ENCODE assay signal across 9 mouse cellular contexts in genomic region chr10:81289278-81289677, GRCm38 (mm10). TPM values are rescaled to one million over a fixed set of nuclear protein-coding genes. Genes with fewer than 3 reads are reported as not detected.
DNase-seq lines count a peak whose midpoint lies in the region; ATAC-seq and TF ChIP-seq lines count a peak whose summit lies in the region.
"Had no signal": no experiment of that assay in that cellular context is flagged by ENCODE, and none has a peak within 500 bp of the region (broad histone marks: within the 10 kb centered on the region; RNA-seq: fewer than 3 reads in every experiment).

No protein-coding gene starts in this region.

- H3K9ac ChIP-seq in embryonic facial prominence, embryonic 15.5 days: no peak overlapping the region
- no peak overlapping the region for H3K9ac ChIP-seq in kidney, postnatal 0 days (ENCODE audit: low read depth, low read length)
- H3K9ac ChIP-seq in midbrain, postnatal 0 days (replicated peaks; ENCODE audit: low read length, poor library complexity, severe bottlenecking): no peak overlapping the region
- H3K9ac ChIP-seq: limb, embryonic 13.5 days had no signal

- H3K27me3 ChIP-seq in embryonic facial prominence, embryonic 15.5 days: peaks cover 33% of the 10 kb centered on the region
- 0 out of 2 replicates have a peak, but pooled peaks cover 2% of the 10 kb centered on the region for H3K27me3 ChIP-seq in kidney, postnatal 0 days (ENCODE audit: insufficient read depth, low read length)
- no peaks in the 10 kb centered on the region for H3K27me3 ChIP-seq in midbrain, postnatal 0 days (ENCODE audit: insufficient read depth, low read length)

- H3K4me3 ChIP-seq in embryonic facial prominence, embryonic 15.5 days (replicated peaks): no peak overlapping the region
- no peak overlapping the region for H3K4me3 ChIP-seq in kidney, postnatal 0 days (replicated peaks; ENCODE audit: low read depth, low read length)
- H3K4me3 ChIP-seq in midbrain, postnatal 0 days (ENCODE audit: low read depth, low read length): no peak overlapping the region
- H3K4me3 ChIP-seq: limb, embryonic 13.5 days had no signal

- no peaks in the 10 kb centered on the region for H3K9me3 ChIP-seq in embryonic facial prominence, embryonic 15.5 days (replicated peaks)
- no peaks in the 10 kb centered on the region for H3K9me3 ChIP-seq in kidney, postnatal 0 days (replicated peaks; ENCODE audit: low read length)
- H3K9me3 ChIP-seq in midbrain, postnatal 0 days (ENCODE audit: low read length): no peaks in the 10 kb centered on the region
- H3K9me3 ChIP-seq: limb, embryonic 13.5 days had no signal

- 0 out of 2 replicates have a peak overlapping the region, but pooled peaks have one; percentile 34 for H3K27ac ChIP-seq in embryonic facial prominence, embryonic 15.5 days (replicated peaks)
- H3K27ac ChIP-seq in kidney, postnatal 0 days: no peak overlapping the region
- no peak overlapping the region for H3K27ac ChIP-seq in midbrain, postnatal 0 days (ENCODE audit: low read depth, low read length)
- H3K27ac ChIP-seq: limb, embryonic 13.5 days had no signal

- H3K4me1 ChIP-seq in embryonic facial prominence, embryonic 15.5 days: peaks cover 44% of the 10 kb centered on the region
- H3K4me1 ChIP-seq in kidney, postnatal 0 days (replicated peaks; ENCODE audit: insufficient read depth, low read length): peaks cover 14% of the 10 kb centered on the region
- H3K4me1 ChIP-seq in midbrain, postnatal 0 days (ENCODE audit: insufficient read depth, low read length): peaks cover 7% of the 10 kb centered on the region

- H3K36me3 ChIP-seq in embryonic facial prominence, embryonic 15.5 days: no peaks in the 10 kb centered on the region
- H3K36me3 ChIP-seq in kidney, postnatal 0 days (ENCODE audit: insufficient read depth, low read length): no peaks in the 10 kb centered on the region
- H3K36me3 ChIP-seq in midbrain, postnatal 0 days (ENCODE audit: insufficient read depth, low read length): no peaks in the 10 kb centered on the region
- H3K36me3 ChIP-seq: limb, embryonic 13.5 days had no signal

- 6% methylated on average over 7 of the region's 7 CpGs for WGBS in embryonic facial prominence, embryonic 15.5 days
- WGBS in kidney, postnatal 0 days: 4% methylated on average over 7 of the region's 7 CpGs
- WGBS in midbrain, postnatal 0 days: 5% methylated on average over 7 of the region's 7 CpGs

- peak; percentile 88 for TF ChIP-seq CTCF in kidney, postnatal 0 days (IDR thresholded peaks at IDR 0.05; ENCODE audit: low read depth)
- peak; percentile 93 for TF ChIP-seq CTCF in midbrain, postnatal 0 days (IDR thresholded peaks at IDR 0.05)

- no peak overlapping the region for H3K4me2 ChIP-seq in embryonic facial prominence, embryonic 15.5 days (replicated peaks)
- no peak overlapping the region for H3K4me2 ChIP-seq in kidney, postnatal 0 days (ENCODE audit: low read length)
- H3K4me2 ChIP-seq in midbrain, postnatal 0 days (ENCODE audit: low read depth, low read length, poor library complexity, severe bottlenecking): no peak overlapping the region
- H3K4me2 ChIP-seq: limb, embryonic 13.5 days had no signal

- ATAC-seq in embryonic facial prominence, embryonic 15.5 days (ENCODE audit: insufficient number of reproducible peaks, low FRiP score, low TSS enrichment, low read depth): no peak
- no peak for ATAC-seq in kidney, postnatal 0 days (replicated peaks; ENCODE audit: low FRiP score, low read depth)
- ATAC-seq in midbrain, postnatal 0 days (ENCODE audit: low FRiP score): no peak

- peak; percentile 69 for DNase-seq in gastrocnemius, adult 18-20 months (ENCODE audit: low spot score)
- DNase-seq in gastrocnemius, postnatal 25 days: no peak
- peak; percentile 69 for DNase-seq in 416B (ENCODE audit: low read depth)
- DNase-seq in adrenal gland, postnatal 14 days: peak; percentile 78
- peak; percentile 88 for DNase-seq in kidney, postnatal 0 days (ENCODE audit: low spot score)
- DNase-seq in midbrain, postnatal 0 days (ENCODE audit: low spot score): peak; percentile 73
- DNase-seq in thymus, postnatal 14 days: peak; percentile 78

RNA-seq across cellular contexts. Expression of gene Tjp3, which starts 2.1 kb away (rescaled TPM):
- not detected for total RNA-seq in gastrocnemius, adult 18-20 months (2021)
- not detected for total RNA-seq in gastrocnemius, postnatal 25 days (2021)
- 0.90 and 1.6 TPM in 2 replicates for total RNA-seq in adrenal gland, postnatal 14 days (2021)
- polyA plus RNA-seq in embryonic facial prominence, embryonic 15.5 days (2015; fragmentation: Nextera tagmentation; extraction: Ambion mirVana): 15.1 and 22.6 TPM in 2 replicates
- 19.0 and 19.1 TPM in 2 replicates for polyA plus RNA-seq in kidney, postnatal 0 days (2015; fragmentation: Nextera tagmentation; extraction: Ambion mirVana)
- 6.5 and 9.2 TPM in 2 replicates for total RNA-seq in midbrain, postnatal 0 days (2014; rRNA removed)
- polyA plus RNA-seq in midbrain, postnatal 0 days (2015; fragmentation: Nextera tagmentation; extraction: Ambion mirVana): 5.1 and 6.3 TPM in 2 replicates

RNA-seq across cellular contexts. Expression of gene Pip5k1c, which starts 3.5 kb away (rescaled TPM):
- total RNA-seq in gastrocnemius, adult 18-20 months (2021): 10 to 100 TPM; 19.7 to 20.4 TPM
- 10 to 100 TPM; 20.3 to 20.6 TPM for total RNA-seq in gastrocnemius, postnatal 25 days (2021)
- 38.7 and 46.9 TPM in 2 replicates for total RNA-seq in adrenal gland, postnatal 14 days (2021)
- 51.1 and 53.8 TPM in 2 replicates for polyA plus RNA-seq in embryonic facial prominence, embryonic 15.5 days (2015; fragmentation: Nextera tagmentation; extraction: Ambion mirVana)
- 37.8 and 39.3 TPM in 2 replicates for polyA plus RNA-seq in kidney, postnatal 0 days (2015; fragmentation: Nextera tagmentation; extraction: Ambion mirVana)
- 248 and 256 TPM in 2 replicates for total RNA-seq in midbrain, postnatal 0 days (2014; rRNA removed)
- polyA plus RNA-seq in midbrain, postnatal 0 days (2015; fragmentation: Nextera tagmentation; extraction: Ambion mirVana): 125 and 129 TPM in 2 replicates

RNA-seq across cellular contexts. Expression of gene Apba3, which starts 22.5 kb away (rescaled TPM):
- total RNA-seq in gastrocnemius, adult 18-20 months (2021): 100 to 1,000 TPM; 102 to 105 TPM
- total RNA-seq in gastrocnemius, postnatal 25 days (2021): 100 to 1,000 TPM; 102 to 106 TPM
- total RNA-seq in adrenal gland, postnatal 14 days (2021): 95.0 and 100 TPM in 2 replicates
- 70.9 and 77.4 TPM in 2 replicates for polyA plus RNA-seq in embryonic facial prominence, embryonic 15.5 days (2015; fragmentation: Nextera tagmentation; extraction: Ambion mirVana)
- polyA plus RNA-seq in kidney, postnatal 0 days (2015; fragmentation: Nextera tagmentation; extraction: Ambion mirVana): 55.7 and 60.5 TPM in 2 replicates
- total RNA-seq in midbrain, postnatal 0 days (2014; rRNA removed): 45.0 and 64.8 TPM in 2 replicates
- polyA plus RNA-seq in midbrain, postnatal 0 days (2015; fragmentation: Nextera tagmentation; extraction: Ambion mirVana): 25.0 and 25.2 TPM in 2 replicates

RNA-seq across cellular contexts. Expression of gene Mrpl54, which starts 22.5 kb away (rescaled TPM):
- total RNA-seq in gastrocnemius, adult 18-20 months (2021): 100 to 1,000 TPM; 106 to 116 TPM
- 10 to 100 TPM; 87.0 to 90.0 TPM for total RNA-seq in gastrocnemius, postnatal 25 days (2021)
- 108 and 113 TPM in 2 replicates for total RNA-seq in adrenal gland, postnatal 14 days (2021)
- polyA plus RNA-seq in embryonic facial prominence, embryonic 15.5 days (2015; fragmentation: Nextera tagmentation; extraction: Ambion mirVana): 199 and 203 TPM in 2 replicates
- polyA plus RNA-seq in kidney, postnatal 0 days (2015; fragmentation: Nextera tagmentation; extraction: Ambion mirVana): 259 and 283 TPM in 2 replicates
- 145 and 164 TPM in 2 replicates for total RNA-seq in midbrain, postnatal 0 days (2014; rRNA removed)
- polyA plus RNA-seq in midbrain, postnatal 0 days (2015; fragmentation: Nextera tagmentation; extraction: Ambion mirVana): 162 and 179 TPM in 2 replicates

RNA-seq across cellular contexts. Expression of gene Cactin, which starts 31.6 kb away (rescaled TPM):
- total RNA-seq in gastrocnemius, adult 18-20 months (2021): 10 to 100 TPM; 10.1 to 10.9 TPM
- 1 to 10 TPM; 7.9 to 8.3 TPM for total RNA-seq in gastrocnemius, postnatal 25 days (2021)
- total RNA-seq in adrenal gland, postnatal 14 days (2021): 33.1 and 40.7 TPM in 2 replicates
- polyA plus RNA-seq in embryonic facial prominence, embryonic 15.5 days (2015; fragmentation: Nextera tagmentation; extraction: Ambion mirVana): 41.4 and 44.0 TPM in 2 replicates
- 24.5 and 26.4 TPM in 2 replicates for polyA plus RNA-seq in kidney, postnatal 0 days (2015; fragmentation: Nextera tagmentation; extraction: Ambion mirVana)
- 19.5 and 22.7 TPM in 2 replicates for total RNA-seq in midbrain, postnatal 0 days (2014; rRNA removed)
- 18.4 and 20.2 TPM in 2 replicates for polyA plus RNA-seq in midbrain, postnatal 0 days (2015; fragmentation: Nextera tagmentation; extraction: Ambion mirVana)
